18 mouse cellular contexts compared by ENCODE assay signal in genomic region chr16:97105266-97105665, GRCm38 (mm10).
DNase-seq lines count a peak whose midpoint lies in the region; ATAC-seq and TF ChIP-seq lines count a peak whose summit lies in the region.
"Had no signal": no experiment of that assay in that cellular context is flagged by ENCODE, and none has a peak within 500 bp of the region (broad histone marks: within the 10 kb centered on the region; RNA-seq: fewer than 3 reads in every experiment).

No protein-coding gene starts in this region.

- no peaks in the 10 kb centered on the region for H3K9me3 ChIP-seq in forebrain, embryonic 16.5 days (ENCODE audit: control insufficient read depth, low read length)
- H3K9me3 ChIP-seq: embryonic facial prominence, embryonic 12.5 days; heart, embryonic 12.5 days; hindbrain, embryonic 12.5 days had no signal

- DNase-seq in heart, adult 11 months: peak; percentile 55
- DNase-seq in heart, postnatal 36 days: no peak
- DNase-seq in adrenal gland, adult 18-20 months (ENCODE audit: low spot score in 2 of 2): no peak
- no peak for DNase-seq in MN1 (ENCODE audit: low spot score)
- DNase-seq: adrenal gland, postnatal 10 days; B cell, adult 2 months; cerebellum, adult 2 months; cerebellum, postnatal 14 days had no signal

- H3K79me2 ChIP-seq in macrophage (ENCODE audit: inconsistent target): no peaks in the 10 kb centered on the region

- no peak for ATAC-seq in forebrain, embryonic 16.5 days
- ATAC-seq: CD4-positive, CD25-positive, alpha-beta regulatory T cell, adult 4 months; hindbrain, embryonic 16.5 days; inflammation-experienced regulatory T-cells, adult 6 months; intestine, postnatal 0 days had no signal

- H3K4me1 ChIP-seq in bone marrow macrophage, adult 2 months (ENCODE audit: control insufficient read depth, insufficient read depth, low read length): peaks cover 55% of the 10 kb centered on the region
- H3K4me1 ChIP-seq in forebrain, embryonic 16.5 days (replicated peaks; ENCODE audit: control insufficient read depth, insufficient read depth, low read length): peaks cover 1% of the 10 kb centered on the region
- H3K4me1 ChIP-seq: embryonic facial prominence, embryonic 12.5 days; heart, embryonic 12.5 days had no signal

- no peak for TF ChIP-seq CTCF in bone marrow macrophage, adult 2 months (IDR thresholded peaks at IDR 0.05; ENCODE audit: low read depth, low read length)

- no peak overlapping the region for H3K4me3 ChIP-seq in bone marrow macrophage, adult 2 months (ENCODE audit: insufficient read depth, low read length)
- no peak overlapping the region for H3K4me3 ChIP-seq in macrophage (ENCODE audit: inconsistent target)
- no peak overlapping the region for H3K4me3 ChIP-seq in forebrain, embryonic 16.5 days (replicated peaks; ENCODE audit: low read length)
- H3K4me3 ChIP-seq: embryonic facial prominence, embryonic 12.5 days; heart, embryonic 12.5 days; hindbrain, embryonic 12.5 days had no signal

- no peaks in the 10 kb centered on the region for H3K27me3 ChIP-seq in forebrain, embryonic 16.5 days (replicated peaks; ENCODE audit: control insufficient read depth, insufficient read depth, low read length)
- H3K27me3 ChIP-seq: embryonic facial prominence, embryonic 12.5 days; hindbrain, embryonic 12.5 days had no signal

- WGBS in macrophage (ENCODE audit: missing documents): 9% methylated on average over 2 of the region's 2 CpGs
- 80% methylated on average over 2 of the region's 2 CpGs for WGBS in forebrain, embryonic 16.5 days

- intact Hi-C loops in heart, postnatal 36 days (cut with DNase I): no loop called here

- H3K36me3 ChIP-seq in macrophage (ENCODE audit: inconsistent target): no peaks in the 10 kb centered on the region
- no peaks in the 10 kb centered on the region for H3K36me3 ChIP-seq in forebrain, embryonic 16.5 days (ENCODE audit: control insufficient read depth, insufficient read depth)
- H3K36me3 ChIP-seq: embryonic facial prominence, embryonic 12.5 days; heart, embryonic 12.5 days; hindbrain, embryonic 12.5 days had no signal

- TF ChIP-seq POLR2A in bone marrow macrophage, adult 2 months (IDR thresholded peaks at IDR 0.05; ENCODE audit: borderline replicate concordance, low read depth, low read length): no peak

- H3K9ac ChIP-seq in forebrain, embryonic 16.5 days (replicated peaks; ENCODE audit: low read depth, low read length): no peak overlapping the region
- H3K9ac ChIP-seq: embryonic facial prominence, embryonic 12.5 days; heart, embryonic 12.5 days; hindbrain, embryonic 12.5 days had no signal

- H3K4me2 ChIP-seq in forebrain, embryonic 16.5 days (ENCODE audit: low read length): no peak overlapping the region
- H3K4me2 ChIP-seq: embryonic facial prominence, embryonic 12.5 days; heart, embryonic 12.5 days; hindbrain, embryonic 12.5 days had no signal

- peak overlapping the region; percentile 58 for H3K27ac ChIP-seq in bone marrow macrophage, adult 2 months (ENCODE audit: insufficient read depth, low read depth, low read length)
- H3K27ac ChIP-seq in macrophage: peak overlapping the region; percentile 36; the same call in 1 of the 2 replicates
- no peak overlapping the region for H3K27ac ChIP-seq in forebrain, embryonic 16.5 days (ENCODE audit: low read length)
- H3K27ac ChIP-seq: embryonic facial prominence, embryonic 12.5 days; hindbrain, embryonic 12.5 days had no signal
